Mouse (Mus musculus) cortical plate, adult 2 months (tissue): ENCODE measurements around the gene Timm44.

ENCODE experiments used
- CTCF ChIP-seq: fragments of 200-500 bp; IDR thresholded peaks from 2 replicates; pipeline ENCODE4 v1.5.1; 2011; ENCODE audit warnings: mild to moderate bottlenecking, control low read depth, low read length; ENCODE audit not compliant: insufficient read depth; ENCODE audit errors: extremely low read depth
- POLR2A ChIP-seq: fragments of 200-500 bp; IDR thresholded peaks from 2 replicates; pipeline ENCODE4 v1.6.1; 2011; ENCODE audit warnings: mild to moderate bottlenecking, low read length, control low read depth; ENCODE audit not compliant: insufficient read depth; ENCODE audit errors: extremely low read depth

GRCm38 (mm10) chr8:4258678-4259077 lies 17.0 kb downstream of the Timm44 start:
- TF ChIP-seq CTCF (no peak), POLR2A (no peak)
